Mouse (Mus musculus) regulatory T cell (primary cell): ENCODE data around the gene Xirp1.

Source experiments
- in situ Hi-C: fragments of 300-600 bp; cut with MboI, MseI; formaldehyde crosslinking; loops from one replicate; pipeline ENCODE4 v1.15.1; 2025; ENCODE audit warnings: high pct_unique_total_duplicates

Gene Xirp1

DNA sequence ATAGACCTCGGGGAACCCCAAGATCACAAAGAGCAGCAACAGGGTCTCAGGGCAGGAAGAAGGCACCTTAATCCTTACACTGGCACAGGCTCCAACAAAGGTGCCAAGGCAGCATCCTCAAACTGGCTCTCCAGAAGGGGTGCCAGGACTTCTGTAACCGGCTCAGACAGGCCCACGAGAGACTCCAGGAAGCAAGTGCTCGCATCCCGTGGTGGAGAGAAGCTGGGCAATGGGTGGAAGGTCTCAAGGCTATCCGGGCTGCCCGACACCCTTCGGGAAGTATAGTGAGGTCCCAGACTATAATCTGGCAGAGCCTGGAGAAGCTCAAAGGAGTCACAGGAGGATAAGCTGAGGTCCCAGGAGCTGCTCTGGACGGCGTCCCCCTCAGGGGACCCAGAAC lies 51.2 kb downstream of the Xirp1 start:
- in situ Hi-C loops, result no loop called here

DNA sequence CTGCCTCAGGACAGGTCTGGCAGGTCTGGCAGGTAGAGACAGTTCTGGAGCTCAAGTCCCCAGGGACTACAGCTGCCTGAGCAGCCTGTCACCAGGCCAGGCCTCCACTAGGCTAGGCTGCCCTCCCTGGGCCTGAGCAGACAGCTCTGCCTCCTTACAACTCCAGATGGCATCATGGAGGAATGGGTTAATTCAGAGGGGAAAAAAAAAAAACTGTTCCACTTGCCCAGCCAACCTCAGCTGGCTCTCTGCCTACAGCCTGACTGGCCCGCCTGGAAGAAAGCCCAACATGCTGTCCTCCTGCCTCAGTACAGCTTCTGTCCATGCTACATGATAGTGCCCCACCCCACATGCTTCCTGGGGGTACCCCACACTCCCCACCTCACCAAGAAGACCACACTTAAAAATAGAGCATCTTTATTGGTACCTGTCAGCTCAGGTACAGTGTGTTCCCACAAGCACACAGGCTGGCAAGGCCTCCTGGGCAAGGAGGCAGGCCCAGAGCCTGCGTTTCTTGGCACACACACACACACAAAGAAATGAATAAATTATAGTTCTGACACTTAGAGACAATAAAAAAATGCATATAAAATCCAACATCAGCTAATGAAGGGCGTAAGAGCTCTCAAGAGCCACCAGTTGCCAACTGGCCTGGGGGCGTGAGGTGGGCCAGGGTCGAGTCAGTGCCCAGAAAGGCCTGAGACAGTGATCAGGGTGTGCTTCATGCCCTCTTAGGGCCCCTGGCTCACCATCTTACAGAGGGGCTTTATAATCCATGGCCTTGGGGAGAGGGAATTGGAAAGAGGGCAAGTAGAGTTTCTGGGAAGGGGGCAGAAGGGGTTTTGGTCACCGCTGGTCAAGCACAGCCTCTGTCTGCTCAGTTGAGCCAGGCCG lies 52.4 kb downstream of the Xirp1 start:
- in situ Hi-C loops, result no loop called here

DNA sequence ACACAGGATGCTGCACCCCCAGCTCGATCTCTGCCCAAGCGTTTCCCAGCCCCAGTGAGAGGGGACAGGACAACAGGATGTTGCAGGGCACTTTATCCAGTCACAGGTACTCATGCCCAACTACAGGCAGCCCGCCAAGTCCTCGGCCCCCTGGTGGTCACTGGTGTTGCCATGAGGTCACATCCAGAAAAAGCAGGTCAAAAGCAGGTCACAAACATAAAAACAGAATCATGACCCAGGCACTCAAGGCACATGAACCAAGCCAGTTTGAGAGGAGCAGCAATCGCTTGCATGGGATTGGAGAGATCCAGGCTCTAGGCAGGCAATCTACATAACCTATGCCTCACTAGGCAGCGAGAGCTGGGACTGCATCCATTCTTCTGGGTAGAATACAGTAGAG lies 53.2 kb downstream of the Xirp1 start:
- in situ Hi-C loops, result no loop called here

DNA sequence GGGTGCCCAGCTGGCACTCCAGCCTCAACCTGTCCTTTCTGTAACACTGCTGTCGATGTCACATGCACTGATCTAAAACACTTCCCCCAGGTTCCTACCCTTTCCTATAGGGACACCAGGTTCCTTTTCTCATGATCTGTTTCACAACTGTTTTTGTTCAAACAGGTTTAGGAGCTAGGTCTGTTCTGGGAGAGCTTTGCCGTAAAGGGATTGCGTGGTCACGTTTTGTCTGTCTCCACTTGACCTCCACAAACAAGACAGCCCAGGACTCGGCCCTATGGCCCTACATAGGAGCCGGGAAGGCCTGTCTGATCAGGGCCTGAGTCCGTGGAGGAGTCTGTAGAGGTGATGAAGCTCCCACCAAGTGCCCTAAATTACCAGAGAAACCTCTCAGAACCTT lies 53.6 kb downstream of the Xirp1 start:
- in situ Hi-C loops, result loop anchor here (10.0 kb wide), 1 partner anchor 995 kb away; no protein-coding TSS in a partner anchor

DNA sequence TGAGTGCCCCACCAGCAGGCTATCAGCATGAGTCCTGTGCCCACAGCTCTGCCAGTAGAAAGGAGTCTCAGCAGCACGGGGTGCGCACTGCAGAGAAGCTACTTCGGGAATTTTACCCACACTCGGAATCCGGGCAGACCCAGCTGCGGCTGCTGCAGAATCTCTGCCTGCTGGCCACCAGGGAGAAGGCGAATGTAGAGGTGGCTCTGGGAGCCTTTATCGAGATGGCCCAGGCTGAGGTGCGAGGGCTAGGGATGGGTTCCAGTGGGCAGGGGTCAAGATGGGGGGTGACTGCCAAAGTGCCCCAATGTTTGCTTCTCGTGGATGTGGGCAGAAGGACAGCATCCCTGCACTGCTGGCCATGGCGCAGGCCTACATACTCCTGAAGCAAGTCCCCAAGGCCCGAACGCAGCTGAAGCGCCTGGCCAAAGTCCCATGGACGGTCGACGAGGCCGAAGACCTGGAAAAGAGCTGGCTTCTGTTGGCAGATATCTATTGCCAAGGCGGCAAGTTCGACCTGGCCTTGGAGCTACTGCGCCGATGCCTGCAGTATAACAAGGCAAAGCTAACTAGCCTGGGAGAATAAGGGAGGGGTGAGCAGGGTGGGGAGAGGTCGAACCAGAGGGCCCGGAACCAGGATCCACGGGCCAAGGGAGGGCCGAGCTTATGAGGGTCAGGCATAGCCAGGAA lies 57.0 kb downstream of the Xirp1 start:
- in situ Hi-C loops, result loop anchor here (10.0 kb wide), 1 partner anchor 992 kb away; no protein-coding TSS in a partner anchor

DNA sequence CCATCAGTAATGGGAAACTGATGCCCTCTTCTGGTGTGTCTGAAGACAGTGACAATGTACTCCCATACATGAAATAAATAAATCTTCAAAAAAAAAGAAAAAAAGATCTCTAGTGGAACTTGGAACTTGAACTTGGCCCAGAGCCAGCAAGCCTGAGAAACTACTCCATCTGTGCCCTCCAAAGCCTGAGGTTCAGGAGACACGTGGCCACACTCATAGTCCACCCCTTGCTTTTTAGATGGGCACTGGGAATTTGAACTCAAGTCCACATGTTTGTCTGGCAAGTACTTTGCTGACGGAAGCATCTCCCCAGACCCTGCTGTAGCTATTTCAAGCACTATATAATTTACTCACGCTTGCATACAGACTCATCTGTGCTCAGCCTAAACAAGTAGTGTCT lies 58.2 kb downstream of the Xirp1 start:
- in situ Hi-C loops, result loop anchor here (10.0 kb wide), 1 partner anchor 990 kb away; no protein-coding TSS in a partner anchor

DNA sequence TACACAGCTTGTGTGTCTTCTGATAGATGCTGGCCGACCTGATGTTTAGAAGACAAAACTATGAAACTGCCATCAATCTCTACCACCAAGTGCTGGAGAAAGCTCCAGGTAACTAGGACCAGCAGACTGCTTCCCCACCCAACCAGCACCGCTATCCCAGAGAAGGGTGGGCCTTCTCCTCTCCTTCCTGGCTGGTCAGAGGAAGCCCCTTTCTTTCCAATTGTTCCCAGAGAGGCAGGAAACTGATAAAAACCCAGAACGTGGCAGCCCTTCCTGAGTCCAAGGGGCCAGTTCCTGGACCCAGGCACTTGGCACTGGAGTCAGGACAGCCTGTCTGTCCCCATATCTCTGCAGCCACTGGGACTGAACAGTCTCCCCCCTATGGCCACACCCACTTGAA lies 59.2 kb downstream of the Xirp1 start:
- in situ Hi-C loops, result loop anchor here (10.0 kb wide), 1 partner anchor 989 kb away; no protein-coding TSS in a partner anchor
